Mouse (Mus musculus) ovary, postnatal 14 days (tissue): ENCODE data around the gene Ntn4.

Experiments
- DNase-seq: peaks from one replicate; pipeline ENCODE4 v3.0.0; 2022; ENCODE audit warnings: low spot score

The Ntn4 gene

GRCm38 (mm10) chr10:93641821-93642746, 1.6 kb downstream of the Ntn4 start:
- no peak for DNase-seq

GRCm38 (mm10) chr10:93642897-93643296, 2.4 kb downstream of the Ntn4 start:
- no peak for DNase-seq

GRCm38 (mm10) chr10:93644451-93644941, 4.0 kb downstream of the Ntn4 start:
- no peak for DNase-seq

- no peak for DNase-seq
Measured at GRCm38 (mm10) chr10:93647655-93648561, 7.4 kb downstream of the Ntn4 start.

- DNase-seq: no peak
Measured at GRCm38 (mm10) chr10:93648598-93649102, 8.2 kb downstream of the Ntn4 start.

- no peak for DNase-seq
Measured at GRCm38 (mm10) chr10:93649127-93649526, 8.6 kb downstream of the Ntn4 start.

- no peak for DNase-seq
Measured at GRCm38 (mm10) chr10:93649600-93649999, 9.1 kb downstream of the Ntn4 start.

GRCm38 (mm10) chr10:93653322-93653721, 12.8 kb downstream of the Ntn4 start:
- DNase-seq: no peak

- DNase-seq: no peak
Measured at GRCm38 (mm10) chr10:93655428-93655827, 14.9 kb downstream of the Ntn4 start.

GRCm38 (mm10) chr10:93659792-93660191, 19.3 kb downstream of the Ntn4 start:
- no peak for DNase-seq

- no peak for DNase-seq
Measured at GRCm38 (mm10) chr10:93661348-93661991, 21.0 kb downstream of the Ntn4 start.

GRCm38 (mm10) chr10:93662018-93662417, 21.5 kb downstream of the Ntn4 start:
- DNase-seq: no peak

- no peak for DNase-seq
Measured at GRCm38 (mm10) chr10:93666222-93666621, 25.7 kb downstream of the Ntn4 start.

GRCm38 (mm10) chr10:93666996-93667395, 26.5 kb downstream of the Ntn4 start:
- DNase-seq: no peak

GRCm38 (mm10) chr10:93672646-93673479, 32.4 kb downstream of the Ntn4 start:
- no peak for DNase-seq

GRCm38 (mm10) chr10:93679191-93680007, 38.9 kb downstream of the Ntn4 start:
- DNase-seq: no peak

- DNase-seq: no peak
Measured at GRCm38 (mm10) chr10:93680680-93681377, 40.3 kb downstream of the Ntn4 start.

- no peak for DNase-seq
Measured at GRCm38 (mm10) chr10:93682185-93682747, 41.8 kb downstream of the Ntn4 start.

GRCm38 (mm10) chr10:93683185-93683584, 42.7 kb downstream of the Ntn4 start:
- no peak for DNase-seq
